Mouse (Mus musculus) testis, adult 2 months (tissue): ENCODE measurements around the gene Grik3.

ENCODE experiments used
- CTCF ChIP-seq: fragments of 200-500 bp; IDR thresholded peaks from 2 replicates; pipeline ENCODE4 v1.5.1; 2012; ENCODE audit warnings: low read depth, mild to moderate bottlenecking, inconsistent platforms, low read length, moderate library complexity; ENCODE audit not compliant: control insufficient read depth, insufficient read depth, insufficient replicate concordance
- POLR2A ChIP-seq: fragments of 200-500 bp; IDR thresholded peaks from 2 replicates; pipeline ENCODE4 v1.6.1; 2012; ENCODE audit warnings: low read depth, mild to moderate bottlenecking, inconsistent platforms, low read length, moderate library complexity; ENCODE audit not compliant: control insufficient read depth

GRCm38 (mm10) chr4:125497471-125497870 is 7.0 kb downstream of the Grik3 start:
- TF ChIP-seq CTCF (no peak), POLR2A (no peak)
